Mouse (Mus musculus) megakaryocyte progenitor cell, adult 5-6 weeks (primary cell): Measurements from ENCODE around the gene Sugt1. TPM values are rescaled to one million over a fixed set of nuclear protein-coding genes. Genes with fewer than 3 reads are reported as not detected.

ENCODE experiments used
- ATAC-seq: replicated peaks from 2 replicates; pipeline ENCODE4 v1.8.0; 2016; ENCODE audit warnings: mild to moderate bottlenecking, moderate TSS enrichment, inconsistent platforms; ENCODE audit not compliant: poor library complexity
- total RNA-seq, 2 experiments: library from RNA; stranded (forward) in 1 of 2; stranded (reverse) in 1 of 2; fragments of 157-497, 149-512 nt in 1 of 2; fragments of 200-1000 nt in 1 of 2; gene quantifications; 2 replicates each; pipeline versions ENCODE4 v1.2.3 to v1.2.4; 2015 to 2017

Gene Sugt1
- total RNA-seq, 2 experiments from 2014 or later = 103 to 134 TPM

- ATAC-seq = no peak
Measured at GRCm38 (mm10) chr14:79673083-79674013, 85.9 kb downstream of the Sugt1 start.

GRCm38 (mm10) chr14:79677108-79677753 is 89.7 kb downstream of the Sugt1 start:
- no peak for ATAC-seq

DNA sequence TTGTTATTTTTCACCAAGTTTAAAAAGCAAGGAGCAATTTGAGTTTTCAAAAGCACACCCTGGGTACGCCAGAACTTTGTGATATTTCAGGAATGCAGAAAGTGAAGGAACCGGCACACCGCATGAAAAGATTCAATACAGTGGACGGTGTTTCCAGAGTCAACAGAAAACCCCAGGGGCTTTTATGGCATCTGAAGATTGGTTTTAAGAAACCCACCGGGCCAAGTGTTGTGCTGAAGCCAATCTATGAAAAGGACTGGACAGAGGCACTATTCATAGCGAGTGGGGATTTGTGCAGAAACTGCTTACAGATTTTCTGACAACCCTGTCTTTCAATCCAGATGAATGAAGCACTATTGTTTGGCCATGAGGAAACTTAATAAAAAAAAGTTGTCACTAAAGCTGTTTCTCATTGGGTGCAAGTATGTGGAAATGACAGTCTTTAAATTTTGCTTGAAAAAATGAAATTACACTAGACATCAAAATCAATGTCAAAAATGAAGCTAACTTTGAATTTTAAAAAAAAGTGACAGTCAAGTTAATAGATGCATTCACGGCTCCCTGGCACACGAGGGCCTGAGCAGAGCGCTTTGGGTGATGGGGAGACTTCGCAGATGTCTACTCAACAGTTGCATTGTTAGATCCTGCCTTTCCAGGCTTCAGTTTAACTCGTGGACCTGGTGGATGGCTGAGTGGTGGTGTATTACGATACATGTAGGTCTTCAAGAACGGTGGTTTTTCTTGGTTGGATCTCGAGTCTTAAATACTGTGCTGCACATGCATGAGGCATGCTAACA is 90.6 kb downstream of the Sugt1 start:
- no peak for ATAC-seq

- ATAC-seq = no peak
Measured at GRCm38 (mm10) chr14:79680652-79681051, 93.2 kb downstream of the Sugt1 start.

Other genes with a start within 250 kb of the Sugt1 start
- gene Naa16, start 196.9 kb upstream of the Sugt1 start, total RNA-seq (2015) = 65.7 and 71.2 TPM in 2 replicates
- 30.7 and 49.9 TPM in 2 replicates for gene Naa16, start 196.9 kb upstream of the Sugt1 start, total RNA-seq (2017)
- 15.4 and 19.5 TPM in 2 replicates for gene Mtrf1, start 189.9 kb upstream of the Sugt1 start, total RNA-seq (2015)
- gene Mtrf1, start 189.9 kb upstream of the Sugt1 start, total RNA-seq (2017) = 23.7 and 24.7 TPM in 2 replicates
- gene Kbtbd7, start 161.2 kb upstream of the Sugt1 start, total RNA-seq (2015) = 15.7 and 16.9 TPM in 2 replicates
- gene Kbtbd7, start 161.2 kb upstream of the Sugt1 start, total RNA-seq (2017) = 14.3 and 14.9 TPM in 2 replicates
- gene Kbtbd6, start 135.9 kb upstream of the Sugt1 start, total RNA-seq (2015) = 4.7 and 5.7 TPM in 2 replicates
- gene Kbtbd6, start 135.9 kb upstream of the Sugt1 start, total RNA-seq (2017) = 5.1 and 6.6 TPM in 2 replicates
- gene Elf1, start 106.5 kb upstream of the Sugt1 start, total RNA-seq (2015) = 96.8 and 98.3 TPM in 2 replicates
- gene Elf1, start 106.5 kb upstream of the Sugt1 start, total RNA-seq (2017) = 178 and 189 TPM in 2 replicates
- 33.6 and 34.2 TPM in 2 replicates for gene Wbp4, start 106.2 kb upstream of the Sugt1 start, total RNA-seq (2015)
- gene Wbp4, start 106.2 kb upstream of the Sugt1 start, total RNA-seq (2017) = 50.2 and 84.2 TPM in 2 replicates
- gene Cnmd, start 74.5 kb downstream of the Sugt1 start, total RNA-seq (2015) = 1.5 and 2.4 TPM in 2 replicates
- gene Cnmd, start 74.5 kb downstream of the Sugt1 start, total RNA-seq (2017) = 0.29 and 1.5 TPM in 2 replicates
- gene Pcdh8, start 183.6 kb downstream of the Sugt1 start, total RNA-seq (2015) = not detected in 2 replicates
- not detected in 2 replicates for gene Pcdh8, start 183.6 kb downstream of the Sugt1 start, total RNA-seq (2017)